Mouse (Mus musculus): Measurements from ENCODE around the gene Gm14322.
"Not testable (repeated sequence)": the region's sequence is repeated elsewhere in the genome, so short reads cannot be mapped to it uniquely, and the experiment has no call there.

Gene Gm14322

GRCm38 (mm10) chr2:177758941-177759558 is at the start of gene Gm14322:
Gene Gm14322 (plus strand): TSS chr2:177759288.
- peak; percentile 60 to 64 for DNase-seq

- not testable (repeated sequence) for DNase-seq
These were observed 17.6 kb upstream of the Gm14322 start for GRCm38 (mm10) chr2:177741487-177741886.

- DNase-seq: not testable (repeated sequence)
These were observed 28.3 kb downstream of the Gm14322 start for GRCm38 (mm10) chr2:177787351-177787750.

GRCm38 (mm10) chr2:177806170-177806569 is 47.1 kb downstream of the Gm14322 start:
- DNase-seq: not testable (repeated sequence)

Measured in cerebellum, adult 18-20 months (tissue).